Mouse (Mus musculus): ENCODE measurements around the gene Ccdc162.

- TF ChIP-seq CTCF (IDR thresholded peaks at IDR 0.05; ENCODE audit: control insufficient read depth, insufficient read depth, low read length) (peak; percentile 61), POLR2A (IDR thresholded peaks at IDR 0.05; ENCODE audit: borderline replicate concordance, control insufficient read depth, low read depth, low read length) (no peak)
These were observed 197.9 kb downstream of the Ccdc162 start for GRCm38 (mm10) chr10:41518508-41518980.
